Mouse (Mus musculus) myocyte (in vitro differentiated cells): ENCODE results near the gene Iqsec1.

ENCODE experiments used
- CEBPB ChIP-seq: IDR thresholded peaks from 2 replicates; pipeline ENCODE4 v1.6.1; 2011; ENCODE audit warnings: mild to moderate bottlenecking, moderate library complexity; ENCODE audit not compliant: poor library complexity, insufficient read depth, severe bottlenecking
- E2F4 ChIP-seq: IDR thresholded peaks from one replicate; pipeline ENCODE4 v1.6.1; 2011; ENCODE audit warnings: mild to moderate bottlenecking, control low read depth, moderate library complexity; ENCODE audit not compliant: insufficient read depth
- MAX ChIP-seq: IDR thresholded peaks from one replicate; pipeline ENCODE4 v1.6.1; 2011; ENCODE audit warnings: low read depth, mild to moderate bottlenecking, control low read depth
- MYOD1 ChIP-seq, 3 experiments: IDR thresholded peaks; one replicate each; pipeline ENCODE4 v1.6.1; 2011; ENCODE audit warnings: control low read depth in 2 of 3, low read depth in 2 of 3, mild to moderate bottlenecking in 2 of 3, moderate library complexity in 1 of 3; ENCODE audit not compliant: insufficient read length in 2 of 3, control insufficient read depth in 1 of 3
- POLR2A ChIP-seq: IDR thresholded peaks from one replicate; pipeline ENCODE4 v1.6.1; 2011; ENCODE audit warnings: low read depth, mild to moderate bottlenecking, control low read depth, moderate library complexity; ENCODE audit not compliant: insufficient read length
- POLR2AphosphoS2 ChIP-seq: IDR thresholded peaks from one replicate; pipeline ENCODE4 v1.6.1; 2011; ENCODE audit warnings: low read depth, control low read depth; ENCODE audit not compliant: insufficient read length
- TCF12 ChIP-seq: IDR thresholded peaks from one replicate; pipeline ENCODE4 v1.6.1; 2011; ENCODE audit warnings: mild to moderate bottlenecking, control low read depth; ENCODE audit not compliant: poor library complexity, insufficient read depth, severe bottlenecking
- USF1 ChIP-seq: IDR thresholded peaks from one replicate; pipeline ENCODE4 v1.6.1; 2011; ENCODE audit warnings: low read depth, mild to moderate bottlenecking, control low read depth, moderate library complexity

DNA sequence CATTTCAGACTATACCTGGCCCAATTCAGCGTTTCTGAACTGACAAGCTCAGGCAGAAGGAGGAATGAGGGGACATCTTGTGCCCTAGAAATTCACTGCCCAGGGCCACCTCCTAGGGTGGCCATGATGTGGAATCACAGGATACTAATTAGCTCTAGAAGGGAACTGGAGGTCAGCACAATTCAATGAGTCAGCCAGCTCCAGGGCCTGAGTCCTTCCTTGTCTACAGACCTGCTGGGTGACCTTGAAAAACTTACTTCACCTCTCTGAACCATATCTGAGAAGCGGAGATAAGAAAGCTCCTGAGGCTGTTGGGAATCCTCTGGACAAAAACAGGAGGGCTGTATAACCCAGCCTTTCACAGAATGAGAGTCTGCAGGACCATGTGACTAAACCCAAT lies 59.7 kb downstream of the Iqsec1 start:
- TF ChIP-seq POLR2A (no peak), MAX (no peak), MYOD1 (IDR thresholded peaks at IDR 0.05; ENCODE audit: control insufficient read depth in 1 of 3, insufficient read length in 2 of 3, low read depth in 2 of 3) (no peak), E2F4 (no peak), USF1 (no peak), TCF12 (no peak), POLR2AphosphoS2 (no peak), CEBPB (no peak)
